Mouse (Mus musculus): ENCODE results near the gene Frmpd4. TPM values are rescaled to one million over a fixed set of nuclear protein-coding genes. Genes with fewer than 3 reads are reported as not detected.
A peak's percentile ranks its signal among the peaks of the same experiment; 100 is the strongest.

Frmpd4 gene
- total and polyA plus RNA-seq, 3 experiments, result not detected

DNA sequence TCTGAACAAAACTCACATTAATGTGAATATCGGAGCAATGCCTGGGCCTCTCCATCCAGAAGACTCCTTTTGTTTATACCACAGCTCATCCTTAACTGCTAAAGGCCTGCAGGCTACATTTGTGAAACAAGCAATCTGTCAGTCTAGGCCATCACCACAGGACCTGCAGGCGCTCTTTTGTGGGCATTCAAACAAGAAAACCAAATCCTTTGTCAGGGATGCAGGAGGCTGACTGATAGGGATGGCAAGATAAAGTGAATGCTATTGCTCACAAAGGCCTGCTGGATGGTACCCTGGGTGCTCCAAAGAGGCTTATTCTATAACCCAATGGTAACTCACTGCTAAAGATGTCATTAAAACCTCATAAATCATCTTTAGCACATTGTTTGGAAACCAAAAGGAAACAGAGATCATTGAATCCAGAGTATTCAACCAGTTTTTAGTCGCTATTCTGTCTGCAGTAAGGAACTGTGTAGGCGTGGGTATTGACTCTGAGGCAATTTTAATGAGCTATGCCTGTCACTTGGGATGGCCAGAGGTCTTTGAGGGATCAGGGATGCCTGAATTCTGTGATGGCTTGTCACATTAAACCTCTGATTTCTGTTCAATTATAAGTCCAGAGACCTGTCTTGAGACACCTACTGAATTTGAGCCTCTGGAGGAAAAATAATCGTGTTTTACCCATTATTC is 922.1 kb downstream of the Frmpd4 start:
- Histone ChIP-seq H3K4me3 (replicated peaks in 1 of 3; ENCODE audit: low read depth in 2 of 3, low read length in 2 of 3, poor library complexity in 1 of 3) (no peak overlapping the region), H3K27me3 (replicated peaks) (no peaks in the 10 kb centered on the region), H3K4me2 (ENCODE audit: insufficient read depth, low read depth, poor library complexity, severe bottlenecking) (no peak overlapping the region), H3K4me1 (ENCODE audit: control insufficient read depth in 1 of 2, insufficient read depth in 2 of 2) (no peaks in the 10 kb centered on the region), H3K79me2 (replicated peaks; ENCODE audit: control insufficient read depth, extremely low read depth, insufficient read depth, poor library complexity, severe bottlenecking) (no peaks in the 10 kb centered on the region), H3K9me3 (replicated peaks; ENCODE audit: low read length) (no peaks in the 10 kb centered on the region), H3K27ac (ENCODE audit: insufficient read depth, low read depth) (no peak overlapping the region), H3K9ac (ENCODE audit: insufficient read depth, low read depth) (no peak overlapping the region), H3K36me3 (replicated peaks in 1 of 2; ENCODE audit: control insufficient read depth in 1 of 2, insufficient read depth in 1 of 2, low read length in 1 of 2) (no peaks in the 10 kb centered on the region)
- TF ChIP-seq ELF1 (IDR thresholded peaks at IDR 0.05; ENCODE audit: low read depth, low read length) (no peak), KAT2A (IDR thresholded peaks at IDR 0.05; ENCODE audit: insufficient replicate concordance, low read length) (no peak), E2F4 (IDR thresholded peaks at IDR 0.05; ENCODE audit: insufficient replicate concordance, low read depth, low read length) (no peak)
- no peak for DNase-seq (ENCODE audit: extremely low read depth)
- dilution Hi-C loops (cut with MboI; ENCODE audit: extremely low pct_ligation_motif_present, extremely low pct_unique_long_range_greater_than_20kb, low sequenced_read_pairs), result no loop called here
- in situ Hi-C loops (cut with MboI; ENCODE audit: low pct_ligation_motif_present, low pct_unique_long_range_greater_than_20kb, low sequenced_read_pairs), result no loop called here

DNA sequence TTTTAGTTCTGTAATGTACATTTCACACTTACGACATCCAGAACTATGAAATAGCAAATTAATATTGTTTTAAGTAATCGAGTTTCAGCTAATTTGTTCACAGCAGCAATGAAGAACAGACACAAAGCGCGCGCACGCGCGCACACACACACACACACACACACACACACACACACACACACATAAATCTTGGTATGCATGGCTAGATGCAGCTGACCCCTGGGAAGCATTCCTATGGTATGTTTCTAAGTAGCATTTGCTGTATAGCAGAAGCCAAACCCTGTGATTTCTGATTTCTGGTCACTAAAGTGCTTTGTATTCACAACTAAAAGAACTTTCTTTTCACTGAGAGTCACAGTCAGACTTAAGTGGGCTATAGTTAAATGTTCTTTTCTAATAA is 922.8 kb downstream of the Frmpd4 start:
- no peaks in the 10 kb centered on the region for H3K36me3 ChIP-seq (replicated peaks in 1 of 2; ENCODE audit: control insufficient read depth in 1 of 2, insufficient read depth in 1 of 2, low read length in 1 of 2)
- in situ Hi-C loops (cut with MboI; ENCODE audit: low pct_ligation_motif_present, low pct_unique_long_range_greater_than_20kb, low sequenced_read_pairs) (no loop called here), dilution Hi-C loops (cut with MboI; ENCODE audit: extremely low pct_ligation_motif_present, extremely low pct_unique_long_range_greater_than_20kb, low sequenced_read_pairs) (no loop called here)

DNA sequence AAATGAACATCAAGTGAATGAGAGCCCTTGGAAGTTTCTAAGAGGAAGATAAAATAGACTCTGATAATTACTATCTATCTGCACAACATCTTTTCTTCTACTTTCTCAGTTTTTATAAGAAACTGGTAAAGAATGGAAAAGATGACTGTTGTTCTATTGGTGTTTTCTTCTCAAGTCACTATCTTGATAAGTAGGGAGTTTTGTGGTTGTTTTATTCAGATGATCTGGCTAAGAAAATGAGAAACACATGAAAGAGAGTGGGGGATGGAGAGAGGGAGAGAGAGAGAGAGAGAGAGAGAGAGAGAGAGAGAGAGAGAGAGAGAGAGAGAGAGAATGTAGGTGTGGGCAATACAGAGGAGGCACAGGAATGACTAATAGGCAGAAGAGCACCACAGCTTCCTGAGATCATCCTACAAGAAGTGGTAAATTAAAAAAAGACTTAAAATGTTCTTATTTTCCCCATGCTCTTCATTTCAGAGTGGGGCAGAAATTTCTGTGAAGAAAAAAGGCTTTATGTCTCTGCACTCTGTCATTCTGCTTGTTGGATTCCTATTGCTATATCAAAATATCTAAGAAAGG is 979.3 kb downstream of the Frmpd4 start:
- Histone ChIP-seq H3K9me3 (replicated peaks; ENCODE audit: low read length) (no peaks in the 10 kb centered on the region), H3K27me3 (replicated peaks) (no peaks in the 10 kb centered on the region), H3K36me3 (replicated peaks in 1 of 2; ENCODE audit: control insufficient read depth in 1 of 2, insufficient read depth in 1 of 2, low read length in 1 of 2) (no peaks in the 10 kb centered on the region), H3K79me2 (replicated peaks; ENCODE audit: control insufficient read depth, extremely low read depth, insufficient read depth, poor library complexity, severe bottlenecking) (no peaks in the 10 kb centered on the region), H3K27ac (ENCODE audit: insufficient read depth, low read depth) (no peak overlapping the region), H3K4me3 (replicated peaks in 1 of 3; ENCODE audit: low read depth in 2 of 3, low read length in 2 of 3, poor library complexity in 1 of 3) (no peak overlapping the region), H3K9ac (ENCODE audit: insufficient read depth, low read depth) (no peak overlapping the region), H3K4me1 (ENCODE audit: control insufficient read depth in 1 of 2, insufficient read depth in 2 of 2) (no peaks in the 10 kb centered on the region), H3K4me2 (ENCODE audit: insufficient read depth, low read depth, poor library complexity, severe bottlenecking) (no peak overlapping the region)
- in situ Hi-C loops (cut with MboI; ENCODE audit: low pct_ligation_motif_present, low pct_unique_long_range_greater_than_20kb, low sequenced_read_pairs) (no loop called here), dilution Hi-C loops (cut with MboI; ENCODE audit: extremely low pct_ligation_motif_present, extremely low pct_unique_long_range_greater_than_20kb, low sequenced_read_pairs) (no loop called here)
- TF ChIP-seq UBTF (IDR thresholded peaks at IDR 0.05; ENCODE audit: low read depth, low read length), result no peak
- TF ChIP-seq ZNF384 (IDR thresholded peaks at IDR 0.05; ENCODE audit: low read depth, low read length), result no peak
- TF ChIP-seq POLR2A (IDR thresholded peaks at IDR 0.05; ENCODE audit: low read depth, low read length), result no peak
- TF ChIP-seq MXI1 (IDR thresholded peaks at IDR 0.05; ENCODE audit: low read depth, low read length), result no peak
- no peak for TF ChIP-seq ZKSCAN1 (IDR thresholded peaks at IDR 0.05; ENCODE audit: borderline replicate concordance, low read depth, low read length)
- DNase-seq (ENCODE audit: extremely low read depth), result peak; percentile 1

More for the DNA sequence above, 922.8 kb downstream of the Frmpd4 start:
- Histone ChIP-seq H3K79me2 (replicated peaks; ENCODE audit: control insufficient read depth, extremely low read depth, insufficient read depth, poor library complexity, severe bottlenecking) (no peaks in the 10 kb centered on the region), H3K4me3 (replicated peaks in 1 of 3; ENCODE audit: low read depth in 2 of 3, low read length in 2 of 3, poor library complexity in 1 of 3) (no peak overlapping the region), H3K27me3 (replicated peaks) (no peaks in the 10 kb centered on the region), H3K9ac (ENCODE audit: insufficient read depth, low read depth) (no peak overlapping the region), H3K9me3 (replicated peaks; ENCODE audit: low read length) (no peaks in the 10 kb centered on the region), H3K4me2 (ENCODE audit: insufficient read depth, low read depth, poor library complexity, severe bottlenecking) (no peak overlapping the region), H3K4me1 (ENCODE audit: control insufficient read depth in 1 of 2, insufficient read depth in 2 of 2) (no peaks in the 10 kb centered on the region), H3K27ac (ENCODE audit: insufficient read depth, low read depth) (no peak overlapping the region)
- no peak for DNase-seq (ENCODE audit: extremely low read depth)
- TF ChIP-seq MEF2A (IDR thresholded peaks at IDR 0.05; ENCODE audit: borderline replicate concordance, low read depth, low read length) (no peak), ETS1 (conservative IDR thresholded peaks at IDR 0.05; ENCODE audit: low read depth, low read length) (no peak), NRF1 (IDR thresholded peaks at IDR 0.05; ENCODE audit: low read depth, low read length) (no peak), USF1 (IDR thresholded peaks at IDR 0.05; ENCODE audit: low read depth, low read length) (no peak), MXI1 (IDR thresholded peaks at IDR 0.05; ENCODE audit: low read depth, low read length) (no peak), KAT2A (IDR thresholded peaks at IDR 0.05; ENCODE audit: insufficient replicate concordance, low read length) (no peak), JUND (conservative IDR thresholded peaks at IDR 0.05; ENCODE audit: low read depth, low read length) (no peak), E2F4 (IDR thresholded peaks at IDR 0.05; ENCODE audit: insufficient replicate concordance, low read depth, low read length) (no peak), NELFE (IDR thresholded peaks at IDR 0.05; ENCODE audit: low read depth, low read length) (no peak), GABPA (IDR thresholded peaks at IDR 0.05; ENCODE audit: insufficient replicate concordance, low read depth, low read length) (no peak), MAX (IDR thresholded peaks at IDR 0.05; ENCODE audit: low read length) (no peak), TCF12 (IDR thresholded peaks at IDR 0.05; ENCODE audit: low read depth, low read length) (no peak), POLR2A (IDR thresholded peaks at IDR 0.05; ENCODE audit: low read depth, low read length) (no peak)
